Mouse (Mus musculus) B cell, adult 2 months (primary cell): ENCODE data around the gene Gm37240.

Source experiments
- DNase-seq, 2 experiments: peaks; one replicate each; pipeline ENCODE4 v3.0.0; 2022

Gene Gm37240

DNA sequence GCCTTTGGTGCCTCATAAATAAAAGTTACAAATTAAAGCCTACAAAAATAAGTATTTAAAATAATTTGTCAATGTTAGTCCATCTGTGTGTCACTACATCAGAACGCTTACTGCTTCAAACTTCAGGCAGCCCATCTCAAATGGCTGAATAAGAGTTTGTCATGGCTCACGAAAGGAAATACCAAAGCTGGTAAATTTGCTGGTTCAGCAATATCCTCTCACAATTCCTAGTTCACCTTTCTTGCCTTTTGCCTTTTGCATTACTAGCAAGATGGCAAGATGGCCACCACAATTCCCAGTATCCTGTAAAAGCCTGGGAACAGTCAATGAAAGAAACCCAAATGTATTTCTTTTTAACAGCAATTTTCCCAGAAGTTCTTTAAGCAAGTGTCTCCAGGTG lies 718.5 kb downstream of the Gm37240 start:
- no peak for DNase-seq

DNA sequence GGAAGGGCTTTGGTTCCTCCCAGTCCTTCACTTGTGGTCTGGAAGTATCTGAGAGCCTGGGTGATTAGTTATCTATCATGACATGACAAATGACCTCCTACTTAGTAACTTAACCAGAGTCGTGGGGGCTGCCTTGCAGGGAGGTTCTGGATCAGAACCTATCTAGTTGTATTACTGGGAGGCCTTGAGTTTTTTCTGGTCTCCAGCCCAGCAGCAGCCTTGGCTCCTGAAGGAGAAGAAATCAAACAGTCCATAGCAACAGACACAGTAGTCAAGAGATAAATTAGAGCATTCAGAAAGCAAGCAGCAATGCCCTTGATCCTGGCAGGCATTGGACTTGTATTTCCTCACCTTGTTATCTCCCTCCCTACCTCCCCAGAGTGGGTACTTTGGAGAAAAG lies 722.4 kb downstream of the Gm37240 start:
- DNase-seq, result no peak

DNA sequence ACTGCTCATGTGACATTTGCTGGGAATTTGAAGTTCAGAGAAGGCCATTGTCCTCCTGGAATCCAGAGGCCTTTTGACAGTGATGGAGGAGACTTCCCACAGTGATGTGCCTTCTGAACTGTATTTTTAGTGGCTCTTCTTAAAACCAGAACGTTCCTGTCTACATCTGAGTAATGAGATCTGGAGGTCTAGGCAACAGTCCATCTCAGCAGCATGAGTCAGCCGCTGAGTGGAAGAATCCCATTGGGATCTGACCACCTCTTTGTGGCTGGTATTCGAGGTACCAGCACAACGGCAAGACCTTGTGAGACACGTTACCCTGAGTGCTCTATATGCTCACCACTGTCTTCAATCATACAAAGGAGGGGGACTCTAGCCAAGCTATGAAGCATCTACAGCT lies 723.9 kb downstream of the Gm37240 start:
- no peak for DNase-seq

DNA sequence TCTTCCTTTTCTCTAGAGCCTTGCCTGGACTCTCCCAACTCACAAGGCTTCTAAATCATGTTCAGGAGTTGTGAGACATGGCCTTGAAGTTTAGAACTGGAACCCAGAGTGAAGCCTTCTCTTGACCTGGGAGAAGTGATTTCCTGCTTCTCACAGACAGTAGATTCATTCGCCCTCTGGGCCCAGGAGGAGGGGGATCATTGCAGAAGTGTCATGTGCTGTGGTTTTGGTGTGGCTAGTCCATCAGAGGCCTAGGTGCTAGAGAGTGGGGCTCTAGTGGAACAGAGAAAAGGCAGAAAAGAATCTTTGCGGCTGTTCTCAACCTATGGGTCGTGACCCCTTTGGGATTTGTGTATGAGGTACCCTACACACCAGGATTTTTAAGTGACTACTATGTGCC lies 724.9 kb downstream of the Gm37240 start:
- DNase-seq, result no peak

DNA sequence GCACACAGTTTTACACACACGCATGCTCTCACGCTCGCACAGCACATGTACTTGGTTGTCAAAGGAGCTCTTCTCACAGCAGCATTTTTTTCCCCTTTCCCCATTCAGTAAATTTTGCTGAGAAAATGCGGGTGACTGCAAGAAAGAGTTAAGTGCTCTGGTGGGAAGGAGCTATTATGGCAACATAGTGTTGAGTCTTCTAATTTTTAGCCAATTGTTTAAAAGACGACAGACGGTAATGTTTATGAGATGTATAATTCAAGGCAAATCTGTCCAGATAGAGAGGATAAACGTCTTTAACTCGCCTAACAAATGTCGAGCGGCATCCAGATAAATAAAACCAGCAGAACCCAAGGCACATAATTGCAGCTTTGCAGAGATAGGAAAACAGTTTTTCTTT lies 726.5 kb downstream of the Gm37240 start:
- no peak for DNase-seq

DNA sequence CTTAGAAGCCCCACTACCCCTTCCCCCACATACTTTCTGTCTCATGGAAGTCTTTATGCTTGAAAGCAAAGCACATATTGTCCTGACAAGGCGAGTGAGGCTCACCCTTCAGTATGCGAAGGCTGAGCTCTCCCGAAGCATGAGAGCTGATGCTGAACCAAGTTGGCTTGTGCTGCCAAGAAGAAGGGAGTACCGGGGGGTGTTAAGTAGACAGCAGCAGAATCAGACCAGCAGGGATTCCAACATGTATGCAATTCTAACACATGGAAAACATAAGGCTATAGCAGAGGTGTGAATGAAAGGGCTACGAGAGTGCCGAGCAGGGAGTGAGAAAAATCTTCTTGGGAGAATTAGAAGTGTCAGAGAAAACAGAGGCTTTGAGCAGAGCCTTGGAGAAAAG lies 727.7 kb downstream of the Gm37240 start:
- DNase-seq, result no peak

DNA sequence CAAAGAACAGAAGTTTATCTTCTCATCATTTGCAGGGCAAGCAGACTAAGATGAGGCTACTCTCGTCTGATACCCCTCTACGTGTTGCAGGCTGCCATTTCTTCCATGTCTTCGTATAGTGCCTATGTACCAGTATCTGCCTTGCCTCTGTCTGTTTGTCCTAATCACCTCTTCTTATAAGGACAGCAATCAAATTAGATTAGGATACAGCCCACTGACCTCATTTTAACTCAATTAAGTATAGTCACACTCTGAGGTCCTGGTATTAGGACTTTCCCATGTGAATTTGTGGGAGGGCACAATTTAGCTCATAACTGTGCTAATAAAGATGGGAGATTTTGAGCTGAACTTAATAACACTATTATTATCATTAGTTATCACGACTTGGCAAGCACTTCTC lies 738.5 kb downstream of the Gm37240 start:
- DNase-seq, result no peak

DNA sequence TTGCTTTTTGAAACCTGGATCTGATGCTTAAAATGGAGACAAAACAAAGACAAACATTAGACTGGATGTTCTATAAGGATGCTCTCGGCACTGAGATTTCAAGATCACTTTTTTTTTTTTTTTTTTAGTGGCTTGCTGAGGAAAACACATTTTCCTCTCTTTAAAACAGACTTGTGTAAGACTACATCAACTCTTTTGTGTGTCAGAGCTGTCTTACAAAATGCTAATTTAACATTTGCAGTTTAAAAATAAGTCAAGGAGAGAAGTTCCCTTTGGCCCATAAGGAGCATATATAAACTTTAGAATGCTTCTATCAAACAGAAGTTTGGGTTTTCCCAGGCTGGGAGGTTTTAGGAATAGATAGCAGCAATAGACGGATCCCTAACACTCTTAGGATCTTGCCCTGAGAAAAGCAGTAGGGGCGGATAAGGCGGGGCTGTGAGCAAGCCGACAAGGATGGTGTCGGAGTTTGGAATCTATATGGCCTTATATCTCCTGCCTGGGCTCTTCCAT lies 739.2 kb downstream of the Gm37240 start:
- DNase-seq, result no peak

DNA sequence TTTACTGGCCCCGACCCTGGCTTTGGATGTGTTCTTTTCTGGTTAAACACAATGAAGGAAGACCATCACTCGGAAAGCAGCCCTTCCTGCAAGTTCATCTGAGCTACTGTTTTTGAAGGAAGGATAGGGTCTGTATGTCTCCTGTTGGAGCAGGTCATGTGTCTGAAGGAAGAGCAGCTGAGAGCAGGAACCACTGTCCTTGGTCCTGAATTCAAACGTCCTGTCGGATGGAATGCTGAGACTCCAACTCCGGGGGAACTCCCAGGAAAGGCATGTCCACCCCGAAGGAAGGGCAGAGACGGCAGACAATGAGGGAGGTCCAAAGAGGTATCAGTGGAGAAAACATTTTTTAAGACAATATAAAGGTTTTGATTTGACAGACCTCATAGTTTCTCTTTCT lies 741.8 kb downstream of the Gm37240 start:
- no peak for DNase-seq

DNA sequence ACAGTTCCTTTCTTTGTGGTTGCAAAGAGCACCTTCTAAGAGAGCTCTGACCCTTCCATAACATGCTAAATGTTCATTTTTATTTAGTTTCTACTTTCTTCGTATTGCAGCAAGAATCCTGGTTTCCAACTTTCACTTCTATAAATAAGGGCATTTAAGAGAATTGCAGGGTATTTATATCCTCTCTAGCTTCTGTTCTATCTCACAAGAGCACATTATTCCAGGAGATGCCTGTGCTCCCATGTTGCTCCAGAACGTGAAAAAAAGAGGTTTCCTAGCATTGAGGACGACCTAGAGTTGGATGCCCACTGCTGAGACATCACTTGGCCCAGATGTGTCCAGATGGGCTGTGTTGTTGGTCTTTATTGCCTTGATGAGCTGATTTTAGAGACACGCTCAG lies 742.2 kb downstream of the Gm37240 start:
- no peak for DNase-seq

DNA sequence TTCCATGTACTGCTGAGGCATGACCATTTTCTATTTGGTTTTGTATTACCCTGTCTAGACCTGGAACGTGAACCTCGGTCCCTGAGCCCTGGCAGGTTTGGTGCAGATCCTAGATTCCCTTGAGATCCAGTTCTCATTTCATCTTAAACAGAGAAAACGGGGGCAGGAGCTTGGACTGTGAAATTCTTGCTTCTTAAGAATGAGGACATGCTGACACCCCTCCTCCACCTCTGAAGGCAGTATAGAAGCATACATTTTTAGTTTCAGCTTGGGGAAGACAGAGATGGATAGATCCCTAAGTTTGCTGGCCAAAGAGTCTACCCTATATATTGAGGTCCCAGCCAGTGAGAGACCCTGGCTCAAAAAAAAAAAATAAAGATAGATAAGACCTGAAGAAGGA lies 742.9 kb downstream of the Gm37240 start:
- no peak for DNase-seq

DNA sequence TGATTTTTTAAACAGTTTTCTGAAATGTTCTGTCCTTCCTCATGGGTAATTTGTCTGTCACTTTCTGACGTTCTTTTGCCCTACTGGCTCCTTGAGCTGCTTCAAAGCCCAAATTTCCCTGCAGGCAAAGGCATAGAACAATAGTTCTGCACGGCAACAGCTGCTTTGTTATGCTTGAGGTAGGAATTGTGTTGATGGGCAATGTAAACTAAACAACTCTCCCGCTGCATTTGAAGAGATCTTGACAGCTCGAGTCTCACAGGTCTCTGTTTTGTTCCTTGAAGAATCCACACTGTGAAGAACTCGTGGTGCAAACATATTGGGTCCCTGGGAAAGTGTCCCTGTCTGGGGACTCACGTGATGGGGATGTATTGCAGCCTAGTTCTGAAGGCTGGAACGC lies 746.8 kb downstream of the Gm37240 start:
- no peak for DNase-seq

DNA sequence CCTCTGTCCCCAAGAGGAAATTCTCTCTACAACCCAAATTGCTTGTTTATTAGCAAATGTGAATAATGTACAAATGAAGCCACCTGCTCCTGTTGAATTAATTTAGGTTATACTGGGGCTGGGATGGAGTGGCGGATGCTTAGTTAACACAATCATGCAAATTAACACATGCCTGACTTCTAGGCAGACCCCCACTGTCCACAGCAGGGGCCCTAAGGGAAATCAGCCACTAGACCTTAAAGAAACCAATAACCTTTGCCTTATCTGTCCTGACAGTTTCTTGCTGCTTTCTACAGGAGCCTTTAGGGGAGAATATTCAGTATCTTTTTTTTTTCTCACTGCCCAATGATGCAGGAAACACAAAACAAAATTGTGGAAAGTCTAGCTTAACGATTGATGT lies 748.9 kb downstream of the Gm37240 start:
- DNase-seq, result no peak

DNA sequence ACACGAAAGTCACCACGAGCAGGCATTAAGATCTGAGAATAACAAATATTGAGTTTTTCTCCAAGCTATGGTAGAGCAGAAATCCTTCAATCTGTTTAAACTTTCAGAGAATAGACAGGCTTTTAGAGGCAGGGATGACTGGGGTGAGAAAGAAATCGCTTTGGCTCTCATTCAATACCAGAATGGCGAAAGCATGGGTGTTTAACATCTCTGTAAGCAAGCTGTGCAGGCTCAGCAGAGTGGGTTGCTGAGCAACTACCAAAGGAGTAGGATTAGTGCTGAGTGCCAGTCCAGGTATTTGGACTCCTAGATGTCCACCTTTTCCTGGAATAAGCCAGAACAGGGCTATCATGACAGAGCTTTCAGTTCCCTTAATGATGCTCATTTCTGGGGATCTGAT lies 753.8 kb downstream of the Gm37240 start:
- DNase-seq, result no peak

DNA sequence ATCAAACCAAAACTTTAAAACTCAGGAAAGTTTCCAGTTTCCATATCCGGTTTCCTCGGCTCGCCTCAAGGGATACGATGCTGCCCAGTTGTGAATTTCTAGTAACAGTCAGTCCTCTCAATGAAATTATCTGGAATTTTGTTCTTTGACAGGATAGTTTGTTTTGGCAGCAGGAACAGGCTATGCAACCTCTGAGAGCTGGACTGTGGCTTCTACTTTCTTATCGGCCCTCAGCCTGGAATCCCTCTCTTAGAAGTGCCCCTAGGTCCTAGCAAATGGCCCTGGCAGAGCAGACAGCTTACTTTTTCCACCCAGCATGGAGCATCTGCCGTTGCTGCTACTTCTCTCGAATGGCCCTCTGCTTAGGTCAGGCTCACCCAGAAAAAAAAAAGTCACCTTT lies 755.4 kb downstream of the Gm37240 start:
- no peak for DNase-seq

DNA sequence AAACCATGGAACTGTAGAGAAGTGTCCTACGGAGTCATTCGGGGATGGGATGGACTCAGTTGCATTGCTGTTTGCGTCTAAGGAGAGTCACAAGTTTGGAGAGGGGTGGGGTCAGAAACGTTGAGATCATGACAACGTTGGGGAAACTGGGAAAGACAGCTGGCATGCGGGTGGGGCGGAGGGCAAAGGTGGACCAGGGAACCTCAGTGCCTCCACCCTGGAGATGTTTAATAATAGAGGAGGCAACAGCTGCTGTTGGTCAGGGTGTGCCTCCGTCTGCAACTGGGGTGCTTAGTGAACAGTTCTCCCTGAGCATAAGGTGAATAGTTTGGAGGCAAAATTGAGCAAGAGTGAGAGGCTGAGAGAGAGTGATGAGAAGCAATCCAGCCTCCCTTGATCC lies 758.8 kb downstream of the Gm37240 start:
- DNase-seq, result no peak

DNA sequence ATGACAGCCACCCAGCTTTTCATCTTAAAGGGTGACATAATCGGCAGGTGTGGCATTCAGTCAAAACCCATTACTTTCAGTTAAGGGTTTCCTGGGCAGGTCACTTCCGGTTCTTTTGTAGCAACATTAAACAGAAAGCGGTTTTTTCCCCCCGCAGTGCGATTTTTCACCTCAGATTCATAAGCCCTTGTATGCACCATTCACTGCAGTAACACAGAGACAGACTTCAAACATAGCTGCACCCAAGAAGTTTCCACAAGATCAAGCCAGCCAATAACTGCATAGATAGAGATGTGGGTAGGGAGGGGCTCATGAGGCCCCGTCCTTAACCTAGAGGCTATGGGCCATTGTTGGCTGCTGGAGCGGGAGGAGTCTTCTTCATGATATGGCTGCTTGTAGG lies 760.3 kb downstream of the Gm37240 start:
- peak; percentile 5 for DNase-seq

DNA sequence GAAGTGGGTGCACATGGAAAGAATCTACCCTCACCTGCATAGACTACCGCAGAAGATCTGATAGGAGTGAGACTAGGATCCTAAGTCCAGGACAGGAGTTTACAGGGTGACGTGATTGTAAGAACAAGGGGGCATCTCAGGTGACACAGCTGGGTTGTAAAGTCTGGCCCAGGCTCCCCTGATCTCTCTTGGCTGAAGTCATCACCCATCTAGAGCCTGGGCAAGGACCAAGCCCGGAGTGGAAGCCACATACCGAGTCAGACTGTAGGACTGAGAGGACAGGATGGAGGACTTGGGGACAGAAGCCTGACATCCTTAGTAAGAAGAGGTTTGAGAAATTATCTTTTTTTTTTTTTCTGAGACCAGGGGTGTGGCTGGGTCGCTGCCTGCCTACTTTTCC lies 761.8 kb downstream of the Gm37240 start:
- no peak for DNase-seq

DNA sequence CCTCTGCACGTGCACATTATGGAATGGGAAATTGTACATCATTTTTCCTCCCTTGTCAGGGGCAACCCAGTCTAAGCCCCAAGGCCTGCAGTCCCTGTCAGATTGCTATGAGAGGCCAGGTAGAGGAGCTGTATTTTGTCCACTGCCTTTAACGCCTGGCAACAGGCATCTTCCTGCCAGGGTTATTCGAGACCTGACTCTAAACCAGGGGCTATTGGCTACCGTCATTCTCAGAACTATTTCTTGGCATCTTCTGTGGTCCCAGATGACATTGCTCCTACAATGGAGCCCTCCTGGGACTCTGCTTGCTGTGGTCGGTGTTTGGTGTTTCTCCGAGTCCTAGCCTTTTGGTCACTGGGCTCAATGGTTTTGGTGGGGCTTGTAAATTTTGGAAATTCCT lies 762.4 kb downstream of the Gm37240 start:
- no peak for DNase-seq

DNA sequence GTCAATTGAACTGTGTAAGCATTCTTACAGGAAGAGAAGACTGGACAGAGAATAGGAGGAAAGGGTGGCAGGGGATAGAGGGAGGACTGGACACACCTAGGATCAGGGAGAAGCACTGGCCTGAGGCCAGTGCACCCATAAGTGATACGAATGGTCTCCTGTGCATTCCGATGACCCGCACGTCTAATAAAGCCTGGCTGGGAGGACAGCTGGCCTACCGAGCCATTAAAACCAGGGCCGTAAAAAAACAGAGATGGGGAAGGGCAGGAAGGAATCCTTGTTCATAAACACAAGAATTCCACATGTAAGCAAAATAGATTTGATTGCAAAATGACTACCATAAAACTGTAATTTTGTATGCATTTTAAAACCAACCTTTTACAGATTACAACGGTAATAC lies 762.9 kb downstream of the Gm37240 start:
- DNase-seq, result no peak

DNA sequence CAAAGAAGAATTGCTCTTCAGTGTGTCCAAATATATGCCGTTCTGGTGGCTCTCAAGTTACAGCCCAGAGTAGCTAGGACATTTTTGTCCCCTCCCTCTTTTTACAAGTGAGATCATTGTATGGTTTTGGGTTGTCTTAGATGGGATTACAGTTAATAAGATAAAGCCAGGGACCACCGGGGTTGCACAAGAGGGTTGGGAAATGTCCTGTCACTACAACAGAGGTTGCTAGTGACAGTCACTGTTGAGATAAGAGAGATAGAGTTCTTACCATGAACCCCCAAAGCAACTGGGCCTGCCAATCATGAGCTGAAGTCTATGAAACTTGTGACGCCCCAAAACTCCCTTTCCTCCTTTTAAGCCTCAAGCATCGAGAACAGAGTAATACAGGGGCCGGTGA lies 769.6 kb downstream of the Gm37240 start:
- DNase-seq, result no peak

DNA sequence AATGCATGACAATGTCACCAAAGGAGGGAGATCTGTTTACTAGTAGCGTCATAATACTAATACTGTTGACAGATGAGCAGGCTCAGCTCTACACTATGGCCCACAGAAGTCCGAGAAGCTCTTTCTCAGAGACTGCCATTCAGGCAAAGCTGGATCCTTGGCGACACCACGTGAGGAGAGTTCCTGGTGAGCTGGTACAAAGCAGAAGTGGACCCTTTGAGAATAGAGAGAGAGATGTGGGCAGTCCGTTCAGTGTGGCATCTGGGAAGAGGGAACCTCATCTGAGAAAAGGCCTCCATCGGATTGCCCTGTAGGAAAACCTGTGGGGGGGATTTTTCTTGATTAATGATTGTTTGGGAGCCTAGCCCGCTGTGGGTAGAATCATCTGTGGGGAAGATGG lies 770.3 kb downstream of the Gm37240 start:
- DNase-seq, result no peak

DNA sequence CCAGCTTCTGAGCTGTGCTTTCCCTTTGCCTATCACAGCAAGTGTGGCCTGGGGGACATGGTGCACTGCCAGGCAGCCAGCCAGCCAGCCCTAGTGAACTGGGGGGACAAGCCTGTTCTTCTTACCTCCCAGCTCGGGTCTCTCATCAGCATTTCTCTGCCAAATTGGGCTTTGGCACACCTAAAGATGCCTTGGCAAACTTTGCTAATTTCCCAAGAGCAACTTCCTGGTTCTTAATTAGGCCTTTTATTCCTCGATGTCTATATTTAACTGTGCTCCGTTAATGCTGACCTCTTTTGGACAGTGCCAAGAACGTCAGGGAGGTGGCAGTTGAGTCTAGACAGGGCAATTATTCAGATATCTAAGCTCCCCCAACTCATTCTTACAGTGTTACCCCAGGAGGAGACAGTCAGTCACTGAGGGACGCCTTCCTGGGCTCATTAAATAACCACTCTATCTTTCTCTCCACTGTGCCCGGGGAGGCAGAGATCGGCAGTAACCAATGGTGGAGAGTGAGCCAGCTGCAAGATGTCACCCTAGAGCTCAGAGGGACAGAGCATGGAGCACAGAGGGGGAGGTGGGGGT lies 771.3 kb downstream of the Gm37240 start:
- no peak for DNase-seq

DNA sequence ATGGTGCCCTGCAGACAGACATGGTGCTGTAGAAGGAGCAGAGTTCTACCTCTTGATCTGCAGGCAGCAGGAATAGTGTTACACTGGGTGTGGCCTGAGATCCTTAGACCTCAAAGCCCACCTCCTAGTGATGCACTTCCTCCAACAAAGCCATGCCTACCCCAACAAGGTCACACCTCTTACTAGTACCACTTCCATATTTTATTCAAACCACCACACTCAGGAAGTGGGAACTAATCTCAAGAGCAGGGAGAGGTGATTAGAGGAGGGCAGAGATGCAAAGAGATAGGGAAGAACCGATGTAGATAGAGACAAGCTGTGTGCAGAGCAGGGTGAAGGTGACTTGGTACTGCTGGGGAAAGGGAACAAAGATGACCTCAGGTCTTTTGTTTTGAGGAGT lies 773.8 kb downstream of the Gm37240 start:
- DNase-seq, result no peak

DNA sequence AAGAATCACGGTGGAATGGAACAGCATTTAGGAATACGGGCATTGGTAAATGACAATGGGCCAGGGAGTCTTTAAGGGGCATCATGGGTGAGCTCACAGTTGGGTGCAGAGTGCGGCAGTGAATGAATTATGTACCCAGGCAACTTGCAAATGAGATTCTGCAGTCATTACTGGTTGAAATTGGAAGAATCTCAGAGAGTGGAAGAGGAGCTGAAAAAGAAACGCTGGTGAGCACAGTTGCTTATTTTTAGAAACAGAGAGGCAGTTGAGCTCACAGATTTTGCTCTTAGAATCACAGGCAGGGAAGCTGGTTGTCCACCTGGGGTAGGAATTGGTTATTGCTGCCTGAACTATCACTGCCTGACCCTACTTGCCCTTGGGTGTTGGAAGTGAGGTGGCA lies 776.6 kb downstream of the Gm37240 start:
- no peak for DNase-seq

DNA sequence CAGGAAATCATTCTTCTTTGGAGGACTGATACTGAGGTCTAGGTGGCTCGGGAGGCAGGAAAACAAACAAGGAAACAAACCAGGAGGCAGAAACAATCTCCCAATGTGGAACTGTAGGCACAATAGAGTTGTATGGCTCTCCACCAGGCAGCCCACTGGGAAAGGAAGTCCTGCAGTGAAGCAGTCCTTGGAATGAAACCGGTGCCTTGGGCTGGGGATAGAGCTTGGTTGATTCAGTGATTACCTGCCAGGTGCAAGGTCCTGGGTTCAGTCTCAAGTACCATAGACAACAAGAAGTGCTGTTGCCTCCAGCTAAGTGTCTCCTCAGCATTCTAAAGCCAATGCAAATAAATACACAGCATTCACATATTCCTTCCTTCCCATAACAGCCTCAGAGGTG lies 778.1 kb downstream of the Gm37240 start:
- no peak for DNase-seq
